Mouse (Mus musculus): Measurements from ENCODE around the gene Peli1. TPM values are rescaled to one million over a fixed set of nuclear protein-coding genes. Genes with fewer than 3 reads are reported as not detected.

The Peli1 gene
- polyA plus RNA-seq, 1 experiment, result 113 TPM

DNA sequence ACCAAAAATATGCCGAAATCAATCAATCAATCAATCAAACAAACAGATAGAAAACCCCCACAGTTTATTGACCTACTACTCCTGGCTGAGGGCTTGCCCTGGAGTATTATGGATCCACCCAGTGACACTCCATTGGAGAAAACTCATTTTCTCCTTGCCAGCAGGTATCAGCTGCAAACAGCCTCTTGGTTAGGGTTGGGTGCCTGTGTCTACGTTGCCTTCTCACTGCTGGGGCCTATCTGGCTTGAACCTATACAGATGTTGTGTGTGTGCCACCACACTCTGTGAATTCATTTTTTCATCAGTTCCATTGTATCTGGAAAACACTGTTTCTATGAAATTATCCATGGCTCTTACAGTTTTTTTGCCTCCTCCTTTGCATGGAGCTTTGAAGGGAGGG, 30.6 kb downstream of the Peli1 start:
- no peaks in the 10 kb centered on the region for H3K27me3 ChIP-seq (ENCODE audit: control insufficient read depth, insufficient read depth, low read length)
- no peak for TF ChIP-seq POLR2A (IDR thresholded peaks at IDR 0.05; ENCODE audit: low read depth, low read length)
- no peak overlapping the region for H3K27ac ChIP-seq (ENCODE audit: insufficient read depth, low read depth, low read length)
- H3K36me3 ChIP-seq (ENCODE audit: control insufficient read depth, insufficient read depth, low read length), result 0 out of 2 replicates have a peak, but pooled peaks cover 4% of the 10 kb centered on the region
- peaks cover 20% of the 10 kb centered on the region for H3K4me1 ChIP-seq (ENCODE audit: control insufficient read depth, insufficient read depth, insufficient read length, low read length)
- H3K4me3 ChIP-seq (ENCODE audit: low read depth, low read length), result no peak overlapping the region
- 88% methylated on average over 2 of the region's 2 CpGs for WGBS

DNA sequence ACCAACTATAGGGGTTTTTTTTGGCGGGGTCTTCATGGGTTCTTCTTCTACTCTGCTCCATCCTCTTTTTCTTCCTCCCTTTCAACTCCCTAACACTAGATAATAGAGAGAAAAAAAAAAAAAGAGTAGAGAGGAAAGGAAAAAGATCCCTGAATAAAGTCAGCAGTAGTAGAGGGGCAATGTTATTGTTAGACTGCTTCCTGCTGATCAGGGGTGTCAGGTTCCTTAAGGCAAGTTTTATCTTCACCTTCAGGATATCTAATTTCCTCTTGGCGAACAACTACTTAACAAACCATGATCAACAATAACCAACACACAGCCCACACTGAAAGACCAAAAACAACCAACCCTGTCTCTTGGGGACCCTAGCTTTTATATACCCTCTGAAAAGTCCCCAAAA, 31.3 kb downstream of the Peli1 start:
- no peak for TF ChIP-seq CTCF (IDR thresholded peaks at IDR 0.05; ENCODE audit: extremely low read depth, insufficient read length, insufficient replicate concordance, low read depth, low read length)
- TF ChIP-seq POLR2A (IDR thresholded peaks at IDR 0.05; ENCODE audit: low read depth, low read length), result no peak
- H3K4me1 ChIP-seq (ENCODE audit: control insufficient read depth, insufficient read depth, insufficient read length, low read length), result peaks cover 17% of the 10 kb centered on the region
- H3K36me3 ChIP-seq (ENCODE audit: control insufficient read depth, insufficient read depth, low read length), result 0 out of 2 replicates have a peak, but pooled peaks cover 4% of the 10 kb centered on the region
- no peaks in the 10 kb centered on the region for H3K27me3 ChIP-seq (ENCODE audit: control insufficient read depth, insufficient read depth, low read length)
- no peak overlapping the region for H3K27ac ChIP-seq (ENCODE audit: insufficient read depth, low read depth, low read length)
- H3K4me3 ChIP-seq (ENCODE audit: low read depth, low read length), result no peak overlapping the region
- WGBS, result 76% methylated on average over 2 of the region's 2 CpGs

DNA sequence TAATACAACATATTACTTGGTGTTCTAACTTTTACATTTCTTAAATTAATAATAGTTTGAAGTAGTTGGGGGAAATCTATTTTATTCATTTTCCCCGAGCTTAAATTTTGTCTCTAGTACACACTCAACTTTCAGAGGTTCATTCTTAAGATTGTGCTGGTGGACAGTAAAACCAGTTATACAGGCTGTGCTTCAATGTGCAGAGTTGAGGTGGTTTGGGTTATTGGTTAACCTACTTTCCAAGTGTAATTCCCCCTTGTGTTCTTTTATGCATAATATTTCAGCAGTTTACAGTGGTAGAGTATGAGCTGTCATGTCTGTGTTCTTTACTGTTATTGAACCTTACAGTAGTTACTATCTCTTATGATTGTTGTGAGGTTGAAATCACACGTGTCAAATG, 40.6 kb downstream of the Peli1 start:
- H3K27me3 ChIP-seq (ENCODE audit: control insufficient read depth, insufficient read depth, low read length), result no peaks in the 10 kb centered on the region
- no peak for TF ChIP-seq POLR2A (IDR thresholded peaks at IDR 0.05; ENCODE audit: low read depth, low read length)
- WGBS, result 35% methylated on average over 2 of the region's 2 CpGs
- no peak overlapping the region for H3K4me3 ChIP-seq (ENCODE audit: low read depth, low read length)
- peaks cover 7% of the 10 kb centered on the region for H3K36me3 ChIP-seq (ENCODE audit: control insufficient read depth, insufficient read depth, low read length)
- H3K27ac ChIP-seq (ENCODE audit: insufficient read depth, low read depth, low read length), result no peak overlapping the region
- peaks cover 6% of the 10 kb centered on the region; the same call in 1 of the 2 replicates for H3K4me1 ChIP-seq (ENCODE audit: control insufficient read depth, insufficient read depth, insufficient read length, low read length)

- peaks cover 26% of the 10 kb centered on the region for H3K36me3 ChIP-seq (ENCODE audit: control insufficient read depth, insufficient read depth, low read length)
- no peak overlapping the region for H3K4me3 ChIP-seq (ENCODE audit: low read depth, low read length)
- peaks cover 6% of the 10 kb centered on the region; the same call in 1 of the 2 replicates for H3K4me1 ChIP-seq (ENCODE audit: control insufficient read depth, insufficient read depth, insufficient read length, low read length)
- TF ChIP-seq CTCF (IDR thresholded peaks at IDR 0.05; ENCODE audit: extremely low read depth, insufficient read length, insufficient replicate concordance, low read depth, low read length), result no peak
- no peak for TF ChIP-seq POLR2A (IDR thresholded peaks at IDR 0.05; ENCODE audit: low read depth, low read length)
- no peaks in the 10 kb centered on the region for H3K27me3 ChIP-seq (ENCODE audit: control insufficient read depth, insufficient read depth, low read length)
- no peak overlapping the region for H3K27ac ChIP-seq (ENCODE audit: insufficient read depth, low read depth, low read length)
- 86% methylated on average over 2 of the region's 2 CpGs for WGBS
Observed at GRCm38 (mm10) chr11:21134875-21135451, 43.9 kb downstream of the Peli1 start.

- Histone ChIP-seq H3K27me3 (ENCODE audit: control insufficient read depth, insufficient read depth, low read length) (no peaks in the 10 kb centered on the region), H3K4me1 (ENCODE audit: control insufficient read depth, insufficient read depth, insufficient read length, low read length) (peaks cover 2% of the 10 kb centered on the region; the same call in 1 of the 2 replicates), H3K27ac (ENCODE audit: insufficient read depth, low read depth, low read length) (no peak overlapping the region), H3K36me3 (ENCODE audit: control insufficient read depth, insufficient read depth, low read length) (peaks cover 42% of the 10 kb centered on the region), H3K4me3 (ENCODE audit: low read depth, low read length) (no peak overlapping the region)
- TF ChIP-seq POLR2A (IDR thresholded peaks at IDR 0.05; ENCODE audit: low read depth, low read length) (no peak), CTCF (IDR thresholded peaks at IDR 0.05; ENCODE audit: extremely low read depth, insufficient read length, insufficient replicate concordance, low read depth, low read length) (no peak)
- WGBS, result 93% methylated on average over 1 of the region's 1 CpGs
Observed at GRCm38 (mm10) chr11:21139453-21139852, 48.4 kb downstream of the Peli1 start.

DNA sequence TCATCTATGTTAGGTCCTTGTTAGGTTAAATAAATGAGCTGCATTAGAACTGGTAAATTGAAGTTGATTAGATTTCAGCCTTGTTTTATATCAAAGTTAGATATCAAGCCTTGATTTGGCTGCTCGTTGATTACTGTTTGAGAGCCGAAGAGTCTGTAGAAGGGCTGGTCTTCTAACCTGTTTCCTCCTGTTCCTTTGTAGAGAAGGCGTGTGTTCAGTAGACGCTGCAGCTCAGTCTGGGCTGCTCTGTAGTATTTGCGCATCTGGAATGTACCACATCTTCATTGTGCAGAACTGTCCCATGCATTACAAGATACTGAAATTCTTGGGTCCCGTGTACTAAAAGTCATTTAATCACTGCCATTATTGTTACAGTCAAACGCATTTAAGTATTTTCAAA, 50.2 kb downstream of the Peli1 start:
- no peak for TF ChIP-seq CTCF (IDR thresholded peaks at IDR 0.05; ENCODE audit: extremely low read depth, insufficient read length, insufficient replicate concordance, low read depth, low read length)
- no peak overlapping the region for H3K4me3 ChIP-seq (ENCODE audit: low read depth, low read length)
- no peaks in the 10 kb centered on the region for H3K27me3 ChIP-seq (ENCODE audit: control insufficient read depth, insufficient read depth, low read length)
- H3K4me1 ChIP-seq (ENCODE audit: control insufficient read depth, insufficient read depth, insufficient read length, low read length), result no peaks in the 10 kb centered on the region
- no peak overlapping the region for H3K27ac ChIP-seq (ENCODE audit: insufficient read depth, low read depth, low read length)
- H3K36me3 ChIP-seq (ENCODE audit: control insufficient read depth, insufficient read depth, low read length), result peaks cover 39% of the 10 kb centered on the region
- 85% methylated on average over 7 of the region's 7 CpGs for WGBS

GRCm38 (mm10) chr11:21141755-21142154, 50.7 kb downstream of the Peli1 start:
- Histone ChIP-seq H3K4me1 (ENCODE audit: control insufficient read depth, insufficient read depth, insufficient read length, low read length) (no peaks in the 10 kb centered on the region), H3K27me3 (ENCODE audit: control insufficient read depth, insufficient read depth, low read length) (no peaks in the 10 kb centered on the region), H3K36me3 (ENCODE audit: control insufficient read depth, insufficient read depth, low read length) (peaks cover 42% of the 10 kb centered on the region), H3K27ac (ENCODE audit: insufficient read depth, low read depth, low read length) (no peak overlapping the region), H3K4me3 (ENCODE audit: low read depth, low read length) (no peak overlapping the region)
- TF ChIP-seq POLR2A (IDR thresholded peaks at IDR 0.05; ENCODE audit: low read depth, low read length), result no peak
- 90% methylated on average over 4 of the region's 4 CpGs for WGBS

- TF ChIP-seq POLR2A (IDR thresholded peaks at IDR 0.05; ENCODE audit: low read depth, low read length) (no peak), CTCF (IDR thresholded peaks at IDR 0.05; ENCODE audit: extremely low read depth, insufficient read length, insufficient replicate concordance, low read depth, low read length) (no peak)
- WGBS, result 83% methylated on average over 4 of the region's 4 CpGs
- no peaks in the 10 kb centered on the region; the same call in 1 of the 2 replicates for H3K4me1 ChIP-seq (ENCODE audit: control insufficient read depth, insufficient read depth, insufficient read length, low read length)
- H3K27me3 ChIP-seq (ENCODE audit: control insufficient read depth, insufficient read depth, low read length), result no peaks in the 10 kb centered on the region
- peaks cover 45% of the 10 kb centered on the region for H3K36me3 ChIP-seq (ENCODE audit: control insufficient read depth, insufficient read depth, low read length)
- H3K27ac ChIP-seq (ENCODE audit: insufficient read depth, low read depth, low read length), result no peak overlapping the region
- no peak overlapping the region for H3K4me3 ChIP-seq (ENCODE audit: low read depth, low read length)
Observed at GRCm38 (mm10) chr11:21149476-21149875, 58.4 kb downstream of the Peli1 start.
